Mouse (Mus musculus) ES-E14 (cell line): ENCODE measurements at regions not wholly inside any gene's neighbourhood (a gene's known extent, or its start where the extent isn't known, plus 50 kb on each side); places are given as distances from the start of the nearest gene placed in this dataset.
"Not testable (repeated sequence)": the region's sequence is repeated elsewhere in the genome, so short reads cannot be mapped to it uniquely, and the experiment has no call there.

Experiments
- DNase-seq: peaks from one replicate; pipeline ENCODE4 v3.0.0-alpha.2; 2013; ENCODE audit warnings: low read depth, low spot score
- H3K27ac ChIP-seq: 2 replicates; pipeline ENCODE4 v1.5.1; 2012; ENCODE audit warnings: low read depth, mild to moderate bottlenecking, low read length, moderate library complexity, mixed read lengths; ENCODE audit not compliant: poor library complexity, insufficient read depth, severe bottlenecking
- H3K36me3 ChIP-seq: 2 replicates; pipeline ENCODE4 v1.6.1; 2012; ENCODE audit warnings: mild to moderate bottlenecking, low read length, moderate library complexity, mixed read lengths; ENCODE audit not compliant: control insufficient read depth, poor library complexity, insufficient read depth, severe bottlenecking
- H3K4me1 ChIP-seq, 2 experiments: fragments of 150-350 bp in 1 of 2; sonication (generic) in 1 of 2; 2 replicates each; pipeline ENCODE4 v1.6.1; 2012; ENCODE audit warnings: low read length in 2 of 2, mild to moderate bottlenecking in 1 of 2, mixed read lengths in 1 of 2; ENCODE audit not compliant: control insufficient read depth in 2 of 2, insufficient read depth in 2 of 2, poor library complexity in 1 of 2
- H3K4me3 ChIP-seq, 2 experiments: fragments of 150-350 bp in 1 of 2; sonication (generic) in 1 of 2; 2 replicates each; pipeline ENCODE4 v1.5.1; 2012; ENCODE audit warnings: low read length in 2 of 2, low read depth in 1 of 2, mild to moderate bottlenecking in 1 of 2, mixed read lengths in 1 of 2; ENCODE audit not compliant: insufficient read depth in 1 of 2, poor library complexity in 1 of 2, severe bottlenecking in 1 of 2
- H3K9ac ChIP-seq: 2 replicates; pipeline ENCODE4 v1.6.1; 2012; ENCODE audit warnings: low read depth, mild to moderate bottlenecking, low read length, mixed read lengths; ENCODE audit not compliant: poor library complexity, insufficient read depth, severe bottlenecking
- H3K9me3 ChIP-seq: fragments of 150-350 bp; sonication (generic); 2 replicates; pipeline ENCODE4 v1.6.1; 2012; ENCODE audit warnings: low read depth, mild to moderate bottlenecking, low read length; ENCODE audit not compliant: control insufficient read depth, insufficient read depth
- in situ Hi-C, 2 experiments: fragments of 600-800 bp; cut with MboI; formaldehyde crosslinking; loops; one replicate each; pipeline ENCODE4 v1.15.1; 2025; ENCODE audit warnings: low sequenced_read_pairs in 2 of 2, inconsistent platforms in 1 of 2; ENCODE audit not compliant: unreplicated experiment in 2 of 2

- H3K4me1 ChIP-seq, H3K9ac ChIP-seq, H3K27ac ChIP-seq, H3K4me3 ChIP-seq, H3K36me3 ChIP-seq, H3K9me3 ChIP-seq, in situ Hi-C loops: not testable (repeated sequence)
- peak; percentile 12 for DNase-seq
These were observed 370.9 kb downstream of the Fam47c start for GRCm38 (mm10) chrX:79108512-79108911.
